Mouse (Mus musculus) liver, embryonic 15.5 days (tissue): ENCODE data around the gene Ctxn1. TPM values are rescaled to one million over a fixed set of nuclear protein-coding genes. Genes with fewer than 3 reads are reported as not detected.

Experiments used
- ATAC-seq: fragments of 200-750 bp; cut with Nextera tagmentation; 2 replicates; pipeline ENCODE4 v1.8.0; 2017; ENCODE audit warnings: moderate number of reproducible peaks, mild to moderate bottlenecking, moderate library complexity; ENCODE audit not compliant: insufficient read depth
- H3K27ac ChIP-seq: fragments of 300-500 bp; sonication (generic); replicated peaks from 2 replicates; pipeline ENCODE4 v1.5.1; 2015; ENCODE audit warnings: mild to moderate bottlenecking, inconsistent platforms
- H3K27me3 ChIP-seq: fragments of 300-500 bp; sonication (generic); 2 replicates; pipeline ENCODE4 v1.6.1; 2015; ENCODE audit warnings: mild to moderate bottlenecking, inconsistent platforms
- H3K36me3 ChIP-seq: fragments of 300-500 bp; sonication (generic); replicated peaks from 2 replicates; pipeline ENCODE4 v1.6.1; 2015; ENCODE audit warnings: moderate library complexity, mild to moderate bottlenecking, inconsistent platforms
- H3K4me1 ChIP-seq: fragments of 300-500 bp; sonication (generic); replicated peaks from 2 replicates; pipeline ENCODE4 v1.6.1; 2015; ENCODE audit warnings: inconsistent platforms
- H3K4me2 ChIP-seq: fragments of 300-500 bp; sonication (generic); 2 replicates; pipeline ENCODE4 v1.6.1; 2015; ENCODE audit warnings: moderate library complexity, mild to moderate bottlenecking, inconsistent platforms
- H3K4me3 ChIP-seq: fragments of 300-500 bp; sonication (generic); replicated peaks from 2 replicates; pipeline ENCODE4 v1.5.1; 2015; ENCODE audit warnings: mild to moderate bottlenecking, inconsistent platforms
- H3K9ac ChIP-seq: fragments of 300-500 bp; sonication (generic); 2 replicates; pipeline ENCODE4 v1.6.1; 2015; ENCODE audit warnings: moderate library complexity, mild to moderate bottlenecking, inconsistent platforms
- H3K9me3 ChIP-seq: fragments of 300-500 bp; sonication (generic); replicated peaks from 2 replicates; pipeline ENCODE4 v1.6.1; 2016; ENCODE audit warnings: inconsistent platforms
- WGBS: fragments of 180-500 bp; shearing (Covaris S2); methylation state at CpG from one replicate; pipeline ENCODE4 v1.1.7; 2015; ENCODE audit warnings: mixed read lengths; ENCODE audit not compliant: insufficient replicate concordance; 5-methylcytosine and 5-hydroxymethylcytosine counted together
- polyA plus RNA-seq: library from polyadenylated mRNA; unstranded; fragments of >200 nt; fragmentation: Nextera tagmentation; extraction: Ambion mirVana; gene quantifications from 2 replicates; pipeline ENCODE4 v1.2.1, GENCODE M21; 2015

The Ctxn1 gene
- polyA plus RNA-seq, 1 experiment from 2014 or later: 2.4 TPM

DNA sequence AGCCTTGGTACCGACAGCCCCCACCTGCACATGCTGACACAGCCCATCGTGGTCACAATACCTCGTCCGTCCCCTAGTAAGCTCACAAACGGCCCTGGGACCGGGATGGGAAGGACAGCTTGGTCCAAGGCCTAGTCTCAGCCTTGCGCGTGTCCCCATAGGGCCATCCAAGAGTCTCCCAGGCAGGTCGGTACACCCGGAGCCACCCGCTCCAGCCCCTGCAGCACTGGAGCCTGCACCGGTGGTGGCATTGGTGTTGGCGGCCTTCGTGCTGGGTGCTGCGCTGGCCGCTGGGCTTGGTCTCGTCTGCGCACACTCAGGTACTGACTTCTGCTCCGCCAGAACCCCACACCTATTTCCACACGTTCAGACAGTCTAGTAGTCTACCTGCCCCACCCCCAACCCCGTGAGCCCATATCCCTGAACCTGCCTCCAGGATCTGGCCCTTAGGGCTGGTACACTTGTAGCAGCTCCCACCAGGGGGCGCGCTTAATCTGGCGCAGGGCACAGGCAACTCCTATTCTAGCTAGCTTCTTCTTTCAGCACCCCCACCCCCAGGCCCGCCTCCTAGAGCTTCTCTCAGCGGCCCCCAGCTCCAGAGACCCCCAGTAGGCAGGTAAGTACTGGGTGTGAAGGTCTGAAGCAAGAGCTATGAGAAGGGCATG, 8.6 kb downstream of the Ctxn1 start:
- Histone ChIP-seq H3K27ac (no peak overlapping the region), H3K9me3 (no peaks in the 10 kb centered on the region), H3K4me2 (no peak overlapping the region), H3K9ac (no peak overlapping the region), H3K4me1 (peaks cover 42% of the 10 kb centered on the region), H3K27me3 (no peaks in the 10 kb centered on the region), H3K36me3 (peaks cover 36% of the 10 kb centered on the region), H3K4me3 (no peak overlapping the region)
- ATAC-seq: no peak
- 43% methylated on average over 26 of the region's 26 CpGs for WGBS

DNA sequence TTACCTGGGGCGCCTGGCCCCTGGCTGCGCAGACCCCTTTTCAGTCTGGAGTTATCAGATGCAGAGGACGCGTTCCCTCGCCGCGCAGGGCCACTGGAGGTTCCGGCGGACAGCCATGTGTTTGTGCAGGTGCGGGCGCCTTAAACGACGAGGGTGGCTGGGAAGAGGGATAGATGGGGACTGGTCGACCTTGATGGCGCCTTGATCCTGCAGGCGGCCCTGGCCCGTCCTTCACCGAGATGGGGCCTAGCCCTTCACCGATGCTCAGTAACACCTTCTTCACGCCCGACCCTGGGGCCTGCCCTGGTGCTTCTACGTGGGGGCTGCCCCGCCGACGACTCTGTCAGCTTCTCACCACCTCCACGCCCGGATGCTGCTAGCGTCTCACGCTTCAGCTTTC, 9.9 kb downstream of the Ctxn1 start:
- no peak for ATAC-seq
- 57% methylated on average over 29 of the region's 29 CpGs for WGBS
- Histone ChIP-seq H3K36me3 (peaks cover 36% of the 10 kb centered on the region), H3K9ac (no peak overlapping the region), H3K4me1 (peaks cover 40% of the 10 kb centered on the region), H3K4me2 (no peak overlapping the region), H3K9me3 (no peaks in the 10 kb centered on the region), H3K27me3 (no peaks in the 10 kb centered on the region), H3K27ac (no peak overlapping the region), H3K4me3 (no peak overlapping the region)

DNA sequence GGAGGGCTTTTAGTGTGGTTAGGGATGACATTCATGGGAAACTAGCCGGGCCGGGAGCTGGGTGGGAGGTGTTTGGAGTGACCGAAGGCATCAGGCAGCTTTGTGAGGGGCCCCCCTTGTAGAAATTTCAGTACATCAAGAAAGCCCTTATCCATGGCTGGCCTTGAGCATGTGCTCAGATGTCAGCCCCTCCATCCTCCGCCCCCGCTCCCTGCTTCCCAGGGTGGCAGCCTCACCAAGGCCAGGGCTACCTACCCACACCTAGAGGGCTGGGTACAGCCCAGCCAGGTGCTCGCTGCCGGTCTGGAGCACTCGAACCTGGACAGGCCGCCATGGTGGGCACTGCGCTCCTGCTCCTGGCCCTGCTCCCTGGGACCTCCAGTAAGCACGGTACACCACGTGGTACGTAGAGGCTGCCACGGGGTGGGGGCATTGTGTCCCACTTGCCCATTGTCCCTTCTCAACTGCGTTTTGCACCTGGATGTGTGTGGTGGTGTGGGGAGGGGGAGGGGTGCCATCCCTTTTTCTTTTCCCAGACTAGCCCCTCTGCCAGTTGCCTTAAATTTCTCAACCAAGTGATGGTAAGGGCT, 11.0 kb downstream of the Ctxn1 start, which contains the start of gene Tgfbr3l:
Tgfbr3l (plus strand) TSS at position 264 of the 590 bp plus-strand sequence.
- no peak for ATAC-seq
- H3K9ac ChIP-seq: no peak within 1 kb of the TSS
- H3K27me3 ChIP-seq: no peaks in the 10 kb centered on the region
- H3K4me3 ChIP-seq: no peak within 1 kb of the TSS
- H3K4me2 ChIP-seq: no peak within 1 kb of the TSS
- peaks cover 30% of the 10 kb centered on the region for H3K4me1 ChIP-seq
- 81% methylated on average over 15 of the region's 15 CpGs for WGBS
- peaks cover 47% of the 10 kb centered on the region for H3K36me3 ChIP-seq
- H3K27ac ChIP-seq: no peak within 1 kb of the TSS
- no peaks in the 10 kb centered on the region for H3K9me3 ChIP-seq

DNA sequence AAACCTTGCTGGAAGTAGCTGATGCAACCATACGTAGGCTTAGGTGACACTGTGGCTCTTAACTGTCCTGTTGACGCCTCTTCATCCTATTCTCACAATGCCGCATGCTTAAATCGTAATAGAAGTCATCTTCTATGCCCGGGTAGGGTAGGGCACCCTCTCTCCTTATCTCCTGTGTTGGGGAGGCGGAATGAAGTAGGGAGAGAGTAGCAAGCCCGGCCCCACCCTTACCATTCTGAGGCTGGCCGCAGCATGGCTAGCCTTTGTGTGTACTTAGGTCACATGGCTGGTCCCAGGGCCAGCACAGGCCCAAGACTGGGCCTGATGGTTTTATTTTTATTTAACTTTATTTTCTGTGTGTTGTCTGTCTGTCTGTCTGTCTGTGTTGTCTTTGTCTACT, 11.8 kb downstream of the Ctxn1 start:
- Histone ChIP-seq H3K4me2 (no peak overlapping the region), H3K27me3 (no peaks in the 10 kb centered on the region), H3K9ac (no peak overlapping the region), H3K4me3 (no peak overlapping the region), H3K36me3 (peaks cover 55% of the 10 kb centered on the region), H3K27ac (no peak overlapping the region), H3K4me1 (peaks cover 25% of the 10 kb centered on the region), H3K9me3 (no peaks in the 10 kb centered on the region)
- ATAC-seq: no peak; the same call in 1 of the 2 replicates
- 65% methylated on average over 8 of the region's 8 CpGs for WGBS

DNA sequence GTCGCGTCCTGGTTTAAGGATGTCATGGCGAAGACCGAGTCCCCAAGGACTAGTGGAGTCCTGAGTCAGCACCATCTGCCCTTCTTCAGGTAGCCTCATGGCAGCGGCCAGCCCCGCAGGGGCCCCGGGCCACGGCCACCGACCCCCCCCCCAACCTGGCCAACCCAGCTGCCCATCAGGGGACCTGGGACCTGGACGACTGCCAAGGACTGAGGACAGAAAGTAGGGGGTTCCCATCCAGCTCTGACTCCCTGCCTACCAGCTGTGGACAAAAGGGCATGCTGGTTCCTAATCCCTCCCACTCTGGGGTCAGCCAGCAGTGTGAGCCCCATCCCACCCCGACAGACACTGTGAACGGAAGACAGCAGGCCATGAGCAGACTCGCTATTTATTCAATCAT, 13.3 kb downstream of the Ctxn1 start:
- H3K4me3 ChIP-seq: no peak overlapping the region
- H3K4me2 ChIP-seq: no peak overlapping the region
- ATAC-seq: no peak
- peaks cover 63% of the 10 kb centered on the region for H3K36me3 ChIP-seq
- no peaks in the 10 kb centered on the region for H3K27me3 ChIP-seq
- 80% methylated on average over 13 of the region's 13 CpGs for WGBS
- peaks cover 31% of the 10 kb centered on the region for H3K4me1 ChIP-seq
- H3K9ac ChIP-seq: no peak overlapping the region
- H3K27ac ChIP-seq: no peak overlapping the region
- H3K9me3 ChIP-seq: no peaks in the 10 kb centered on the region

DNA sequence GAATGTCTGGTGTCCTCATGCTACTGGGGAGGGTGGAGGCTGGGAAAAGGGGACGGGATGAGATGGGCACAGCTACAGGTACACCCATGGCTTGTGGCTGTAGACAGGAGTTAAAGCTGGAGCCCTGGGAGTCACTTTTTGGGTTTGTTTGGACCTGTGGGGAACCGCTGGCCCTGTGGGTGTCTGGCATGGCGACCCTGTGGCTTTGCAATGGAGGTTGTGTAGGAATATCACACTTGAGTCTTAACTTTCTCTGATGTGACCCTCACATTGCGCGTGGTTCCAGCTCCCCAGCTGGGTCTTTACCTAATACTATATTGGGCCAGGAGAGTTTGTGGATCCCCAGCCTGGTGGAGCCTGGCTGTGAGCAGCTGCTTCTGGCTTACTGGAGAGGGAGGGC, 14.0 kb downstream of the Ctxn1 start:
- Histone ChIP-seq H3K36me3 (peaks cover 63% of the 10 kb centered on the region), H3K4me2 (no peak overlapping the region), H3K4me3 (no peak overlapping the region), H3K27ac (no peak overlapping the region), H3K4me1 (peaks cover 31% of the 10 kb centered on the region), H3K9ac (no peak overlapping the region), H3K27me3 (no peaks in the 10 kb centered on the region), H3K9me3 (no peaks in the 10 kb centered on the region)
- no peak for ATAC-seq
- WGBS: 82% methylated on average over 5 of the region's 5 CpGs

DNA sequence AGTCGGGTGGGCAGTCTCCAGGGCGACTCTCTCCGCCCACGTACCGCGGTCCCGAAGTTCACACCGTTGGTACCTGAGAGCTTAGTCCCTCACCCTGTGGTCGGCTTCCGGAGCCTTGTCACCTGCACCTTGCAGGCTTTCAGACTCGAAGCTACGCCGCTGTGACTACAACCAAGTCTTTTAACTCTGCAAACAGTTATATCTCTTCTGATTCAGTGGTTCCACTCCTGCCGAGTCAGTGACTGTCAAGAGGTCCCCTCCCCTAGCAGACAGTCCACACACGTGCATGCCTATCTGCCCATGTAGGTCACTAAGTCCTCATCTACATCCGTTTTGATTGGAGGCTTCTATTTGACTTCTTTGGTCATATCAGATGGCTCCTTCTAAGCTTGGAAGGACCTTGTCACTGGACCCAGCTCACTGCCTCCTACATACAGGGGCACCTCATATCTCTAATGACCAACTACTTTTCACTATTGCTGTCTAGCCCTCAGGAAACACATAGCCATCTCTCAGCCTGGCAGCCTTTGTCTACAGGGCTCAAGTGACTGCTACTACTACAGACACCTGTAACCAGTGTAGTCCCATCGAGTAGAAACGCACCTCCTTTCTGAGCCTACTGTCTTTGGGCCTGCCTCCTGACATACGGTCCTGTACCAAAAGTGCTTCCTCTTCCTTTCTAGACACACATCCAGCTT, 19.7 kb downstream of the Ctxn1 start:
- Histone ChIP-seq H3K4me2 (peak overlapping the region; percentile 86), H3K36me3 (peaks cover 29% of the 10 kb centered on the region), H3K9me3 (no peaks in the 10 kb centered on the region), H3K4me1 (peaks cover 45% of the 10 kb centered on the region), H3K4me3 (peak overlapping the region; percentile 75), H3K27ac (peak overlapping the region; percentile 94), H3K27me3 (no peaks in the 10 kb centered on the region; the same call in 1 of the 2 replicates), H3K9ac (peak overlapping the region; percentile 76)
- WGBS: 7% methylated on average over 19 of the region's 19 CpGs
- ATAC-seq: peak; percentile 23

DNA sequence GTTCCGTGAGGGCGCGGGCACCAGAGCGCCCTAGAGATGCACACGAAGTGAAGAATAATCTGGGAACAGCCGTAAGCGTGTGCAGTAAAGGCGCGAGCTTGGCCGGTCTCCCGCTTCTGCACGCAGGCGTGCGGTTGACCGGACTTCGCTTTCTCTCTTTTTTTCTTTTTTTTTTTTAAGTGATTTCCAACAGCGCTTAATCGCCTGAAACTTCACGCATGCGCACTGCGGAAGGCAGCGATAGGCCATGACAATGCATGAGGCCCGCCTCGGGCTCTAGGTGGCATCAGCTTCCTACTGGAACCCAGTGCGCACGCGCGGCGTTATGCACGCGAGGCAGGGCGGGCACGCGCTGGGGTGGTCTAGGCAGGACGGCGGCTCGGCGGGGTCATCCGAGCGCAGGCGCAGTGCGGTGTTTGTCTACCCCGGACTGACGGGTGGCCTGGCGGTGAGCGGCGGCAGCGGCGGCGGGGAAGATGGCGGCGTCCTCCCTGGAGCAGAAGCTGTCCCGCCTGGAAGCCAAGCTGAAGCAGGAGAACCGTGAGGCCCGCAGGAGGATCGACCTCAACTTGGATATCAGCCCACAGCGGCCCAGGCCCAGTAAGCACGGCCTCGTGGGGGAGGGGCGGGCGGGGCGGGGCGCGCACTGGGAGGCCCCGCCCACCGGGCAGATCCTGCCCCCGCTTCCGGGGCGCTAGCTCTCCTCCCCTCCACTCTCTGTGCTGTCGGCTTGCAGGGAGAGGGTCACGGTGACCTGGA, 20.5 kb downstream of the Ctxn1 start, which contains the start of the genes Map2k7 and Gm49320:
Map2k7 (plus strand) TSS at position 307 of the 759 bp plus-strand sequence.
Gm49320 (plus strand) TSS at position 432 of the 759 bp plus-strand sequence.
- H3K4me3 ChIP-seq: peak within 1 kb of the TSS; percentile 75
- peaks cover 22% of the 10 kb centered on the region for H3K36me3 ChIP-seq
- no peaks in the 10 kb centered on the region; the same call in 1 of the 2 replicates for H3K27me3 ChIP-seq
- H3K27ac ChIP-seq: peak within 1 kb of the TSS; percentile 94
- ATAC-seq: peak; percentile 95
- no peaks in the 10 kb centered on the region for H3K9me3 ChIP-seq
- peak within 1 kb of the TSS; percentile 76 for H3K9ac ChIP-seq
- peaks cover 45% of the 10 kb centered on the region for H3K4me1 ChIP-seq
- under 1% methylated on average over 63 of the region's 71 CpGs for WGBS
- H3K4me2 ChIP-seq: peak within 1 kb of the TSS; percentile 86

DNA sequence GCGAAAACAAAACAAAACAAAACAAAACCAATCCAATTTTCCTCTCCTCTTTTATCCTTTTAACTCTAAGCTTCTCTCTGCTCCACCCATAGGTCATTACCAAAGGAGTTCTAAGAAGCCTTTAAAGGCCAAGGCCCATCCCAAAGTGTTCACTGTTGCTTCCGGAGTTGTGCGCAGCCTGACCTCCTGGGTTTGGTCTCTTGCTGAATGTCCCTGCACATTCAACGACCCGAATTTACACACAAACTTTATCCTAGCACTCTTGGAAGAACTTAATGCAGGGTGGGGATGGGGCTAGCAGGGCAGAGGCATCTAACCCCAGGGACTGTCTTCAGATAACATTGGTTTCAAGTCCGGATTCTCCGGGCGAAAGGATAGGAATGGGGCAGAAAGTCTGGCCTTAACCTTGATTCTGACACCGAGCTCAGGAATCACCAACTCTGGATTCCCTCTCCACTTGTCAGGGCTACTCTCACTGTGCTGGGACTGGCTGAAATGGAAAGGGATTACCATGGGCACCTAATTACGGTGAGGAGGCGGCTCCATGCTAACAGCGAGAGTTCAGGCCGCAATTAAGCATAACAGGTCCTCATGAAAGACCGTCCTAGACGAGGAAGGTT, 21.1 kb downstream of the Ctxn1 start:
- H3K9me3 ChIP-seq: no peaks in the 10 kb centered on the region
- peak overlapping the region; percentile 94 for H3K27ac ChIP-seq
- H3K4me2 ChIP-seq: peak overlapping the region; percentile 86
- H3K27me3 ChIP-seq: no peaks in the 10 kb centered on the region; the same call in 1 of the 2 replicates
- peak overlapping the region; percentile 75 for H3K4me3 ChIP-seq
- peaks cover 45% of the 10 kb centered on the region for H3K4me1 ChIP-seq
- peaks cover 15% of the 10 kb centered on the region for H3K36me3 ChIP-seq
- ATAC-seq: no peak; the same call in 1 of the 2 replicates
- 16% methylated on average over 15 of the region's 15 CpGs for WGBS
- H3K9ac ChIP-seq: peak overlapping the region; percentile 76

DNA sequence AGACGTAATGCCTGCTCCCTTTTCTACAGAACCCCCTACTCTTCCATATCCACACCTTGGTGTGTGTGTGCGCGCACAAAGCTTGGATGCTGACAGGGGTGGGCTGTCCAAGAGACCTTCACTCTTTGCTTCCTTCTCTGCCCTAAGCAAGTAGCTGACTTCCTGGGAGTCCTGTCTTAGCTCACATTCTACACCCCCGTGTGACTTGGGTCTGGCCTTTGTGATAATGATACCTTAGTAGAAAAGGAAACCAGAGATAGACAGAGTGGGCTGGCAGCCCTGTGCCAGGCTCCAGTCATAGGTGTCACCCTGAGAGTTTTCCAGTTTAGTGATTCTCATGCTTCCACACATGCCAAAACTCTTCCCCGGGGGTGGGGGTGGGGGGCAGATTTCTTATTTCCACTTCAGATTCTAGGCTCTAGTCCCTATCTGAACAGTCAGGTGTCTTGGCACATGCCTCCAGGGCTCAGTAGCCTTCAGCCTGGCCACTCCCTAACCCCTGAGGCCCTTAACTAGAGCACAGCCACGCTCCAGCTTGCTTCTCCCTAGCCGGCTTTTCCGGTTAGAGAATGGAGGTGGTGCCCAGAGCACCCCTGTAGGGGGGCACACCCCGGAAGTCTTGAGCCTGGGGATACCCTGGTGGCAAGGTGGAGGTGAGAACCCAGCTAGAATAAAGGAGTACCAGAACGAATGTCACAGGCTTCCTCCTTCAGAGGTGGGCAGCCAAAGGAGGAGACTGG, 28.3 kb downstream of the Ctxn1 start:
- Histone ChIP-seq H3K9me3 (no peaks in the 10 kb centered on the region), H3K4me2 (no peak overlapping the region), H3K4me1 (peaks cover 19% of the 10 kb centered on the region), H3K36me3 (no peaks in the 10 kb centered on the region), H3K27ac (no peak overlapping the region), H3K27me3 (peaks cover 29% of the 10 kb centered on the region), H3K9ac (no peak overlapping the region), H3K4me3 (no peak overlapping the region)
- 45% methylated on average over 10 of the region's 10 CpGs for WGBS
- peak; percentile 35; the same call in 1 of the 2 replicates for ATAC-seq
